ENCODE assay signal across 25 mouse cellular contexts in genomic region chr1:73389976-73390375, GRCm38 (mm10).
"Had no signal": no experiment of that assay in that cellular context is flagged by ENCODE, and none has a peak within 500 bp of the region (broad histone marks: within the 10 kb centered on the region; RNA-seq: fewer than 3 reads in every experiment).

No protein-coding gene starts in this region.

- DNase-seq: cerebellum, adult 9-11 months; cerebellum, postnatal 14 days; cerebellum, postnatal 25 days; cerebellum, postnatal 36 days; embryo, embryonic 11 days; forebrain, postnatal 0 days; gastrocnemius, adult 2 months; gastrocnemius, postnatal 10 days; gastrocnemius, postnatal 14 days; gastrocnemius, postnatal 25 days; gastrocnemius, postnatal 36 days; heart, adult 11 months; heart, adult 18-20 months; heart, adult 2 months had no signal

- H3K9ac ChIP-seq: embryonic facial prominence, embryonic 12.5 days; embryonic facial prominence, embryonic 13.5 days; embryonic facial prominence, embryonic 15.5 days; forebrain, embryonic 12.5 days; forebrain, embryonic 13.5 days; forebrain, embryonic 15.5 days; forebrain, postnatal 0 days had no signal

- H3K27me3 ChIP-seq: embryonic facial prominence, embryonic 12.5 days; embryonic facial prominence, embryonic 13.5 days; embryonic facial prominence, embryonic 15.5 days; forebrain, embryonic 12.5 days; forebrain, embryonic 13.5 days; forebrain, embryonic 15.5 days had no signal

- H3K9me3 ChIP-seq: embryonic facial prominence, embryonic 10.5 days; embryonic facial prominence, embryonic 12.5 days; embryonic facial prominence, embryonic 13.5 days; embryonic facial prominence, embryonic 15.5 days; forebrain, embryonic 10.5 days; forebrain, embryonic 12.5 days; forebrain, embryonic 13.5 days; forebrain, embryonic 15.5 days had no signal

- ATAC-seq: forebrain, embryonic 13.5 days; forebrain, embryonic 14.5 days; forebrain, embryonic 15.5 days; forebrain, embryonic 16.5 days; forebrain, postnatal 0 days had no signal

- H3K4me3 ChIP-seq: embryonic facial prominence, embryonic 10.5 days; embryonic facial prominence, embryonic 12.5 days; embryonic facial prominence, embryonic 13.5 days; embryonic facial prominence, embryonic 15.5 days; erythroblast, embryonic 14.5 days; forebrain, embryonic 10.5 days; forebrain, embryonic 12.5 days; forebrain, embryonic 13.5 days; forebrain, embryonic 15.5 days; gastrocnemius, adult 2 months; heart, adult 2 months had no signal

- H3K36me3 ChIP-seq: embryonic facial prominence, embryonic 10.5 days; embryonic facial prominence, embryonic 12.5 days; embryonic facial prominence, embryonic 13.5 days; embryonic facial prominence, embryonic 15.5 days; forebrain, embryonic 10.5 days; forebrain, embryonic 12.5 days; forebrain, embryonic 15.5 days had no signal

- H3K4me2 ChIP-seq: embryonic facial prominence, embryonic 12.5 days; embryonic facial prominence, embryonic 13.5 days; embryonic facial prominence, embryonic 15.5 days; forebrain, embryonic 12.5 days; forebrain, embryonic 13.5 days; forebrain, embryonic 15.5 days had no signal

- H3K4me1 ChIP-seq: embryonic facial prominence, embryonic 12.5 days; embryonic facial prominence, embryonic 15.5 days; forebrain, embryonic 10.5 days; forebrain, embryonic 12.5 days; forebrain, embryonic 13.5 days; forebrain, embryonic 15.5 days had no signal

- H3K27ac ChIP-seq: embryonic facial prominence, embryonic 10.5 days; embryonic facial prominence, embryonic 12.5 days; embryonic facial prominence, embryonic 13.5 days; embryonic facial prominence, embryonic 15.5 days; forebrain, embryonic 10.5 days; forebrain, embryonic 12.5 days; forebrain, embryonic 13.5 days; forebrain, embryonic 15.5 days; gastrocnemius, adult 2 months; heart, adult 2 months had no signal
